8 mouse cellular contexts compared by ENCODE assay signal in the genomic region with DNA sequence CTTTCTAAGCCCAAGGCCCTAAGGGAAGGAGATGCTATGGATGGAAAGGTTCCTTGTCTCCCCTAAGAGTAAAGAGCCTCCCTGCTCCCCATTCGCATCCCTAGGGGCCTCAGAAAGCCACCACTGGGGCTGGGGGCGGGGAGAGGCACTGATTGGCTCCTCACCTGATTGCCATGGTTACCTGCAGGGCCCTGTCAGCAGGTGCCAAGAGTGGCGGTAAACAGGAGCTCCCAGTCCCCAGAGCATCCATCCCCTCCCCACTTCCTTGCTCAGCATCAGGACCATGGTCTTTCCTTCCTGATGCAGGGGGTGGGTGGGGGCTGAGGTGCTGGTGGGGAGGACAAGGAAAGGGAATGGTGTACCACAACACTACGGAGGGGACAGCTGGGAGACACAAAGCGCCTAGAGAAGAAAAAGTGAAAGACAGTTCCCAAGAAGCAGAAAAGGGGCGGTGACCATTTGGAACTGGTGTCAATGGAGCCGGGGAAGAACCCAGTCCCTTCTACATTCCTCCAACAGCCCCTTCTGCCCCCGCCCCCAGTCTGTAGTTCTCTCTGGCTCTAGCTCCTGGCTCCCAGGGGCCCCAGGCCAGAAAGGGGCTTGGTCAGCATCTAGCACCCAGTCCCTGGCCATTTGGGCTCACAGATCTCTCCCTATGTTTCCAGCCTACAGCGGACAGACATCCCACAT. TPM values are rescaled to one million over a fixed set of nuclear protein-coding genes. Genes with fewer than 3 reads are reported as not detected.
A peak's percentile ranks its signal among the peaks of the same experiment; 100 is the strongest.
DNase-seq lines count a peak whose midpoint lies in the region; ATAC-seq and TF ChIP-seq lines count a peak whose summit lies in the region.

No protein-coding gene starts in this region.

- TF ChIP-seq CTCF in gastrocnemius, adult 2 months (IDR thresholded peaks at IDR 0.05), result no peak
- no peak for TF ChIP-seq CTCF in lung, postnatal 0 days (IDR thresholded peaks at IDR 0.05)

- peak; percentile 15 for DNase-seq in gastrocnemius, adult 2 months
- DNase-seq in gastrocnemius, postnatal 25 days, result no peak
- no peak for DNase-seq in lung, postnatal 0 days (ENCODE audit: low spot score)
- DNase-seq in lung, postnatal 4 days, result no peak
- no peak for DNase-seq in layer of hippocampus, postnatal 36 days
- DNase-seq in adrenal gland, postnatal 25 days, result no peak

- H3K27ac ChIP-seq in gastrocnemius, adult 2 months, result peak overlapping the region; percentile 8; the same call in 1 of the 2 replicates
- H3K27ac ChIP-seq in lung, postnatal 0 days (ENCODE audit: low read length), result 0 out of 2 replicates have a peak overlapping the region, but pooled peaks have one; percentile 38
- peak overlapping the region; percentile 77 for H3K27ac ChIP-seq in intestine, embryonic 15.5 days
- H3K27ac ChIP-seq in stomach, embryonic 14.5 days (ENCODE audit: low read length), result peak overlapping the region; percentile 15; the same call in 1 of the 2 replicates

- no peak for TF ChIP-seq EP300 in lung, postnatal 0 days (IDR thresholded peaks at IDR 0.05)

- H3K9me3 ChIP-seq in lung, postnatal 0 days (ENCODE audit: low read length), result no peaks in the 10 kb centered on the region
- no peaks in the 10 kb centered on the region for H3K9me3 ChIP-seq in intestine, embryonic 15.5 days
- no peaks in the 10 kb centered on the region for H3K9me3 ChIP-seq in stomach, embryonic 14.5 days (ENCODE audit: control insufficient read depth, low read depth, low read length)

- H3K4me3 ChIP-seq in gastrocnemius, adult 2 months, result no peak overlapping the region
- no peak overlapping the region for H3K4me3 ChIP-seq in lung, postnatal 0 days (ENCODE audit: low read depth, low read length)
- 0 out of 2 replicates have a peak overlapping the region, but pooled peaks have one; percentile 11 for H3K4me3 ChIP-seq in intestine, embryonic 15.5 days (replicated peaks)
- no peak overlapping the region for H3K4me3 ChIP-seq in stomach, embryonic 14.5 days (ENCODE audit: low read depth, low read length)

- intact Hi-C loops in gastrocnemius, adult 2 months (cut with DNase I), result no loop called here

- no peak overlapping the region for H3K9ac ChIP-seq in lung, postnatal 0 days (replicated peaks; ENCODE audit: low read depth)
- peak overlapping the region; percentile 36 for H3K9ac ChIP-seq in intestine, embryonic 15.5 days
- H3K9ac ChIP-seq in stomach, embryonic 14.5 days (replicated peaks; ENCODE audit: low read depth, low read length), result no peak overlapping the region

- ATAC-seq in lung, postnatal 0 days, result no peak
- no peak for ATAC-seq in intestine, embryonic 15.5 days
- no peak for ATAC-seq in stomach, embryonic 14.5 days (ENCODE audit: insufficient number of reproducible peaks, insufficient read depth, low FRiP score, low read depth)

- H3K36me3 ChIP-seq in lung, postnatal 0 days (ENCODE audit: insufficient read depth, low read length), result peaks cover under 1% of the 10 kb centered on the region; the same call in 1 of the 2 replicates
- H3K36me3 ChIP-seq in intestine, embryonic 15.5 days, result peaks cover 13% of the 10 kb centered on the region
- H3K36me3 ChIP-seq in stomach, embryonic 14.5 days (ENCODE audit: control insufficient read depth, insufficient read depth, low read length), result peaks cover 28% of the 10 kb centered on the region

- 47% methylated on average over 9 of the region's 9 CpGs for WGBS in lung, postnatal 0 days
- WGBS in intestine, embryonic 15.5 days, result 49% methylated on average over 9 of the region's 9 CpGs
- 38% methylated on average over 9 of the region's 9 CpGs for WGBS in stomach, embryonic 14.5 days

- H3K4me1 ChIP-seq in lung, postnatal 0 days (ENCODE audit: insufficient read depth, low read depth, low read length), result peaks cover 23% of the 10 kb centered on the region
- H3K4me1 ChIP-seq in intestine, embryonic 15.5 days (replicated peaks), result peaks cover 46% of the 10 kb centered on the region
- H3K4me1 ChIP-seq in stomach, embryonic 14.5 days (ENCODE audit: control insufficient read depth, insufficient read depth, low read length), result peaks cover 34% of the 10 kb centered on the region

- H3K27me3 ChIP-seq in lung, postnatal 0 days (replicated peaks; ENCODE audit: insufficient read depth, low read length), result no peaks in the 10 kb centered on the region
- H3K27me3 ChIP-seq in intestine, embryonic 15.5 days (replicated peaks), result no peaks in the 10 kb centered on the region
- no peaks in the 10 kb centered on the region for H3K27me3 ChIP-seq in stomach, embryonic 14.5 days (ENCODE audit: control insufficient read depth, insufficient read depth, low read length)

- 0 out of 2 replicates have a peak overlapping the region, but pooled peaks have one; percentile 3 for H3K4me2 ChIP-seq in lung, postnatal 0 days (replicated peaks; ENCODE audit: low read depth, low read length)
- peak overlapping the region; percentile 41 for H3K4me2 ChIP-seq in intestine, embryonic 15.5 days (replicated peaks)
- peak overlapping the region; percentile 10; the same call in 1 of the 2 replicates for H3K4me2 ChIP-seq in stomach, embryonic 14.5 days (replicated peaks; ENCODE audit: low read depth, low read length)

RNA-seq across cellular contexts. Expression of gene Pcgf2, which starts 4.4 kb away (rescaled TPM):
- 1 to 10 TPM; 1.7 to 2.9 TPM for total RNA-seq in gastrocnemius, adult 2 months (2021)
- 1 to 10 TPM; 2.4 to 3.3 TPM for total RNA-seq in gastrocnemius, postnatal 25 days (2021)
- polyA plus RNA-seq in lung, postnatal 0 days (2015; fragmentation: Nextera tagmentation; extraction: Ambion mirVana), result 10.5 TPM in 2 replicates
- 12.7 and 12.8 TPM in 2 replicates for polyA plus RNA-seq in intestine, embryonic 15.5 days (2015; fragmentation: Nextera tagmentation; extraction: Ambion mirVana)
- 18.2 and 20.6 TPM in 2 replicates for polyA plus RNA-seq in stomach, embryonic 14.5 days (2014; fragmentation: Nextera tagmentation; extraction: Ambion mirVana)
- 10 to 100 TPM; 23.5 to 30.6 TPM for total RNA-seq in layer of hippocampus, postnatal 36 days (2021)
- 27.0 and 36.1 TPM in 2 replicates for total RNA-seq in adrenal gland, postnatal 25 days (2021)

RNA-seq across cellular contexts. Expression of gene Psmb3, which starts 7.3 kb away (rescaled TPM):
- total RNA-seq in gastrocnemius, adult 2 months (2021), result 100 to 1,000 TPM; 141 to 159 TPM
- 100 to 1,000 TPM; 128 TPM for total RNA-seq in gastrocnemius, postnatal 25 days (2021)
- polyA plus RNA-seq in lung, postnatal 0 days (2015; fragmentation: Nextera tagmentation; extraction: Ambion mirVana), result 350 and 419 TPM in 2 replicates
- 426 and 480 TPM in 2 replicates for polyA plus RNA-seq in intestine, embryonic 15.5 days (2015; fragmentation: Nextera tagmentation; extraction: Ambion mirVana)
- 429 and 454 TPM in 2 replicates for polyA plus RNA-seq in stomach, embryonic 14.5 days (2014; fragmentation: Nextera tagmentation; extraction: Ambion mirVana)
- total RNA-seq in layer of hippocampus, postnatal 36 days (2021), result 100 to 1,000 TPM; 125 to 129 TPM
- 216 and 226 TPM in 2 replicates for total RNA-seq in adrenal gland, postnatal 25 days (2021)

RNA-seq across cellular contexts. Expression of gene Cisd3, which starts 10.2 kb away (rescaled TPM):
- total RNA-seq in gastrocnemius, adult 2 months (2021), result 100 to 1,000 TPM in 1 of 2 experiments, 10 to 100 TPM in 1; 96.2 to 111 TPM
- total RNA-seq in gastrocnemius, postnatal 25 days (2021), result 100 to 1,000 TPM; 109 to 113 TPM
- 59.1 and 63.8 TPM in 2 replicates for polyA plus RNA-seq in lung, postnatal 0 days (2015; fragmentation: Nextera tagmentation; extraction: Ambion mirVana)
- 79.9 and 93.0 TPM in 2 replicates for polyA plus RNA-seq in intestine, embryonic 15.5 days (2015; fragmentation: Nextera tagmentation; extraction: Ambion mirVana)
- 20.8 and 21.9 TPM in 2 replicates for polyA plus RNA-seq in stomach, embryonic 14.5 days (2014; fragmentation: Nextera tagmentation; extraction: Ambion mirVana)
- total RNA-seq in layer of hippocampus, postnatal 36 days (2021), result 10 to 100 TPM; 52.8 to 58.2 TPM
- 164 and 166 TPM in 2 replicates for total RNA-seq in adrenal gland, postnatal 25 days (2021)

RNA-seq across cellular contexts. Expression of gene Mllt6, which starts 32.6 kb away (rescaled TPM):
- 10 to 100 TPM; 41.9 to 54.7 TPM for total RNA-seq in gastrocnemius, adult 2 months (2021)
- 10 to 100 TPM; 33.0 to 40.5 TPM for total RNA-seq in gastrocnemius, postnatal 25 days (2021)
- polyA plus RNA-seq in lung, postnatal 0 days (2015; fragmentation: Nextera tagmentation; extraction: Ambion mirVana), result 3.0 and 3.5 TPM in 2 replicates
- 1.9 and 2.4 TPM in 2 replicates for polyA plus RNA-seq in intestine, embryonic 15.5 days (2015; fragmentation: Nextera tagmentation; extraction: Ambion mirVana)
- 4.3 and 4.5 TPM in 2 replicates for polyA plus RNA-seq in stomach, embryonic 14.5 days (2014; fragmentation: Nextera tagmentation; extraction: Ambion mirVana)
- total RNA-seq in layer of hippocampus, postnatal 36 days (2021), result 100 to 1,000 TPM; 105 to 110 TPM
- total RNA-seq in adrenal gland, postnatal 25 days (2021), result 49.4 and 53.6 TPM in 2 replicates

RNA-seq across cellular contexts. Expression of gene Pip4k2b, which starts 48.6 kb away (rescaled TPM):
- 10 to 100 TPM; 59.3 to 66.2 TPM for total RNA-seq in gastrocnemius, adult 2 months (2021)
- total RNA-seq in gastrocnemius, postnatal 25 days (2021), result 10 to 100 TPM; 38.9 to 45.0 TPM
- polyA plus RNA-seq in lung, postnatal 0 days (2015; fragmentation: Nextera tagmentation; extraction: Ambion mirVana), result 0.86 and 1.3 TPM in 2 replicates
- polyA plus RNA-seq in intestine, embryonic 15.5 days (2015; fragmentation: Nextera tagmentation; extraction: Ambion mirVana), result 1.0 and 1.2 TPM in 2 replicates
- 1.9 and 2.5 TPM in 2 replicates for polyA plus RNA-seq in stomach, embryonic 14.5 days (2014; fragmentation: Nextera tagmentation; extraction: Ambion mirVana)
- 100 to 1,000 TPM; 109 to 112 TPM for total RNA-seq in layer of hippocampus, postnatal 36 days (2021)
- 28.7 and 30.7 TPM in 2 replicates for total RNA-seq in adrenal gland, postnatal 25 days (2021)

Comparison
In these comparisons a context has a peak if more than half of its experiments do, and no peak if none do; other contexts are left out.
1. H3K27ac ChIP-seq: peak in every context shown above with its lines; median percentile 77 in intestine, embryonic 15.5 days; 38 in lung, postnatal 0 days; 15 in stomach, embryonic 14.5 days; 8 in gastrocnemius, adult 2 months.